ENCODE assay signal across 26 mouse cellular contexts in genomic region chr4:145411141-145411540, GRCm38 (mm10).
"Had no signal": no experiment of that assay in that cellular context is flagged by ENCODE, and none has a peak within 500 bp of the region (broad histone marks: within the 10 kb centered on the region; RNA-seq: fewer than 3 reads in every experiment).

No protein-coding gene starts in this region.

- H3K27ac ChIP-seq: heart, adult 2 months; heart, embryonic 13.5 days; heart, embryonic 15.5 days; hindbrain, embryonic 13.5 days; kidney, embryonic 15.5 days; kidney, postnatal 0 days; limb, embryonic 13.5 days; limb, embryonic 15.5 days; liver, embryonic 12.5 days; liver, embryonic 14.5 days had no signal

- H3K4me1 ChIP-seq: heart, embryonic 13.5 days; heart, embryonic 15.5 days; hindbrain, embryonic 13.5 days; kidney, embryonic 15.5 days; limb, embryonic 13.5 days; limb, embryonic 15.5 days; liver, embryonic 12.5 days had no signal

- H3K9me3 ChIP-seq: heart, embryonic 15.5 days; limb, embryonic 13.5 days; limb, embryonic 15.5 days; liver, embryonic 12.5 days had no signal

- H3K27me3 ChIP-seq: heart, embryonic 13.5 days; heart, embryonic 15.5 days; hindbrain, embryonic 13.5 days; kidney, embryonic 15.5 days; limb, embryonic 13.5 days; limb, embryonic 15.5 days; liver, embryonic 12.5 days had no signal

- H3K4me2 ChIP-seq: heart, embryonic 11.5 days; heart, embryonic 13.5 days; heart, embryonic 15.5 days; hindbrain, embryonic 13.5 days; kidney, embryonic 15.5 days; limb, embryonic 13.5 days; limb, embryonic 15.5 days; liver, embryonic 12.5 days had no signal

- H3K4me3 ChIP-seq: heart, adult 2 months; heart, embryonic 13.5 days; heart, embryonic 15.5 days; hindbrain, embryonic 13.5 days; kidney, embryonic 15.5 days; limb, embryonic 13.5 days; limb, embryonic 15.5 days; liver, embryonic 12.5 days had no signal

- ATAC-seq: hindbrain, embryonic 16.5 days; inflammation-experienced regulatory T-cells, adult 6 months; intestine, embryonic 16.5 days; liver, embryonic 12.5 days had no signal

- H3K9ac ChIP-seq: heart, embryonic 13.5 days; heart, embryonic 15.5 days; hindbrain, embryonic 13.5 days; kidney, embryonic 15.5 days; limb, embryonic 13.5 days; limb, embryonic 15.5 days; liver, embryonic 12.5 days; liver, embryonic 14.5 days had no signal

- DNase-seq: gastrocnemius, postnatal 14 days; gastrocnemius, postnatal 36 days; heart, adult 2 months; heart, postnatal 14 days; heart, postnatal 36 days; kidney, adult 11 months; kidney, adult 2 months; kidney, adult 9 months; kidney, postnatal 14 days; kidney, postnatal 36 days; layer of hippocampus, adult 9-11 months; layer of hippocampus, postnatal 36 days; left cerebral cortex, postnatal 4 days had no signal

- H3K36me3 ChIP-seq: heart, embryonic 13.5 days; heart, embryonic 15.5 days; hindbrain, embryonic 13.5 days; kidney, embryonic 15.5 days; limb, embryonic 13.5 days; limb, embryonic 15.5 days; liver, embryonic 12.5 days had no signal
